Mouse (Mus musculus): ENCODE results near the gene Abraxas2.

Abraxas2 gene

DNA sequence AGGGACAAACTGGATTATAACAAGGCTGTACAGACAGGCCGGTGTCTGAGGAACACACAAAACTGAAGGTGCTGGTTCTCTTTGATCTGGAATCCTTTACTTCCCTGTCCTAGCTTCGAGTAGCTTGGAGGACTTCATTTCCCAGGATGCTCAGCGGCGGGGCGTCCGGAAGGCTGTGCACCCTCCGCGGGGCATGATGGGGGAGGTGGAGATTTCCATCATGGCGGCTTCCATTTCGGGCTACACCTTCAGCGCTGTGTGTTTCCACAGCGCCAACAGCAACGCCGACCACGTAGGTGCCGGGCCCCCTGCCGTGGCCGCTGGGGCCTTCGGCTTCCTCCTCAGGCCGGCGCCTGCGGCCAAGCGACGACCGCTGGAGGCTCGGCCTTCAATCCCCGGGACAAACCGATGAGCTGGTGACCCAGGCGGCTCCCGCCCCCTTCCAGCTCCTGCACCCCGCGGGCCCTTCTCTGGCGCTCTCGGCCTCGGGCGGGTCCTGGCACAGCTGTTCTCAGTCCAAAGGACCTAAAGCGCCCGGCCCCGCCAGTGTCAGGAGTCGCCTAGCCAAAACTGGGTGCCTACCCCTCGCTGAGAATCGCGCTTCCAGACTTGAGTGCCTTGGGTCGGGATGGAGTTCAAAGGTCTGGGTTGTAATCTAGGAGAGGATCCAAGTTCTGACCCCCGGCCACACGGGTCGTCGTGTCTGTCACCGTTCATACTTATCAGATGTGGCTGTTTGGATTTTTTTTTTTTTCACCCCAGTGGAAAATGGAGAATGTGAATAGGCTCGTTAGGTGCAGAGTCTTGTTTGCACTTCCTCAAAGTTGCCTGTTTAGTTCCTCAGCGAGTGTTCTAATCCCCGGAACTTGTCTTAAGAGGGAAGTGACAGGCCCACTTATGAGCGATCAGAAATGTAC is at the start of gene Abraxas2:
Abraxas2 (plus strand) TSS at position 184 of the 917 bp plus-strand sequence.
- DNase-seq, result peak; percentile 89

DNA sequence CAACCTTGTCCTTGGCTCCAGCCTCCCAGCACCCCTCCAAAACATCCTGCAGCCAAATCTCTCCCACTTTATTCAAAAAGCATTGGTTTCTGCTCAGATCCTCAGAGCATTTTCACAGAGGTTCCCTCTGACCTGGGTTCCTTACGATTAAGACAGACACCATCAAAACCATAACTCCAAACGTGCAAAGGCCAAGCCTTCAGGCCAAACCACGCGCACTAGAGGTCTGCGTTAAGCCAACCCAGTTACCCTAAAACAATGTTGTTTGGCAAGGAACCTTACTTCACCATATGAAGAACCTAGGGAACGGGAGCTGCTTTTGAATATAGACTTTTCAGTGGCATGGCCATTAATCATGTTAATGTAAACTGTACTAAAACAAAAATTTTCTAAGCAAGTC is 49.3 kb upstream of the Abraxas2 start:
- DNase-seq, result no peak

DNA sequence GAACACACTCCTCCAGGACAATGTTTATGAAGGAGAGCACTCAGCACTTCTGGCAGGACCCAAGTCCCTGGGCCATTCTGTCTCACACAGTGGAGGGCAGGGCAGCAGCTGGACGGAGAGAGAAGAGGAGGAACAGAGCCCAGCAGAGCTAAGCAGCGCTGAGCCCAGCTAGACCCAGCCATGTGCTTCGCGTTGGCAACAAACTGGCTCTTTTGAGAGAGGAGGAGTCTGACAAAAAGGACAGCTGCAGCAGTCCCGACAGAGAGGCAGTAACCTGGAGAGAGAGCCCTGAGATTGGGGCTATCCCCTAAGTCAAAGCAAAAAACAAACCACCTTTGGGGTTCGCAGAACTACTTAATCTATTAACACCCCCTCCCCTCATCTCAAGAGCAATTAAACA is 48.7 kb upstream of the Abraxas2 start:
- DNase-seq, result peak; percentile 46

DNA sequence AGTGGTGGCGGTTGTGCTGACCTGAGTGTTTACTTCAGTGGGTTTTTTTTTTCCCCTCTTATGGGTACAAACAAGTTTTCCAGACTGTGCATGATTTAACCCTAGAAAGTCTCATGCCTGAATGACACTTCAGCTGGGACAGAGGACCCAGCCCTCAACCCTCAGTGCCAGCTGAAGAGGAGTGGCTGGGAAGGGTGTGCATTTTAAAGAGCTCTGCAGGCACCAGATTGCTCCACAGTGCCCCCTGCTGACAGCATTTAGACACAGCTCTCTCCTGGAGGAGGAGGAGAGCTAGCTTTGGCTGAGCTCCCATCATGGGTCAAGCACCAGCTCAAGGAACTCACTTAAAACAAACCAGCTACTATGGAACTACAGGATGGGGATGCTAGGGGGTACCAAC is 48.1 kb upstream of the Abraxas2 start:
- DNase-seq, result peak; percentile 92

DNA sequence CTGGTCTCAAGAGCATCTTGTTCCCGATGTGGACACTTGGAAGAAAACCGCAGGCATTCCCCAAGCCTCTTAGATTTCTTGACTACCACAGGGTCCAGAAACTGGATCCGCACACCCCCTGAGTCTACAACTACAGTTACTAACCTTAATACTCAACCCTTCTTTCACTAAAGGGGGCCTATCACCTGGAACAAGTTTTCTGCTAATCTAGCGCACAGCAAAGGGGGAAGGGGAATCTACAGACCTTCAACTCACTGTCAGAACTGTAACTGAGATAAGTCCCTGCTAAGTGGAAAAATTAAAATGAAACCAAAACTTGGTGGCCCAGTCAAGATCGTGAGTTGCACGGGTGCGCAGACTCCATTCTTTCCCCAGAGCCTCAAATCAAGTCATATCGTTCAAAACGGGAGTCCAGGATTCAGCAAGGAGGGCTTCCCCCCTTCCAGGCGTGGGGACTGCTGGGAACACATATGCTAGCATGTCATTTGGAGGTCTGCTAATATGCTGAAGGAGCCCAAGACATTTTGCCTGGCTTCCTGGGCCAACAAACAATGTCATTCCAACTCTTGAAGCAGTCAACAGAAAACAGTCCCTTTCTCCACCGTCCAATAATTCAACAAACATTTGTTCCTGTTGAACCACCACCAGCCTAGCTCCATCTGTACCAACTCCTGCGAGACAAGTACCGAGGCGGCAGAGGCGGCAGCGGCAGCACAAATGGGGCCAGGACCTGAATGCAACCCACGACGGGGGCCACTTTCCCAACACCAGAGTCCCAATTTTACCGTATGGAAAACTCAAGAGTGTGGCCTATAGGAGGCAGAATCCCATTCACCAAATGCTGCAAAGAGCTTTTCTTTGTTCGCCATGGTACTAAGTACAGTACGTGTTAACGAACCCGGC is 47.1 kb upstream of the Abraxas2 start:
- no peak for DNase-seq

DNA sequence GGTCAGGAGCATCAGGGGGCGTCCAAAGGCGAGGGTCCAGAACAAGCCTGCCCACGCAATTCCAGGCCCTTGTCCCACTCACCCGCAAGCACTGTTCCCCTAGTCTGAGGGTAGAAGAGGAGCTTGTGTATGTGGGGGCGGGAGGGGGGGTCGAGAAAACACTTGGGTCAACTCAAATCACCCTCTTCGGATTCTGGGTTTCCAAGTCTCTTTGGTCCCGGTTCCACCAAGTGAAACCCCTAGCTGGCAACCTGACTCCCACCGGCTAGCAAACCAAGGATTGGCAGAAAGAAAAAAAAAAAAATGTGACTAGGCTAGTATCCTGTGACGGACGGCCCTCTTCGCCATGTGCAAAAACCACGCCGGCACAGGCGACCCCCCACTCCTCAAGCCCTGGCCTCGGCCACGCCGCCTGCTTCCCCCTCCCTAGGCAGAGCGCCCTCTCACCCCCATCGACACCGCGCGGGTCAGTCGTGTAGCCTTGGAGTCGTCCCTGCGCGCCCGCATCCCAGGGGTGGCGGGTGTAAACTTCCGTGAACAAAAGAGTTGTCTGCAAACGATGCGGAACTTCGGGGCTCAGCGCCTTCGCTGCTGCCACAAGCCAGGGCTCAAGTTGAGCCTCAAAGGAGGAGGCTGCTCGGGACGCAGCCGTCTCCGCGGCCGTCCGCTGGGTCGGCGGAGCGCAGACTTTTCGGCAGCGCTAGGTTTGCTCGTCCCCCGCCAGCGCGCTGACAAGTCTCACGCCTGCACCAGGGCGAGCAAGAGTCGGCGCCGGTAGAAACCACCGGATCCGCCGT is 46.2 kb upstream of the Abraxas2 start:
- peak; percentile 46 for DNase-seq

DNA sequence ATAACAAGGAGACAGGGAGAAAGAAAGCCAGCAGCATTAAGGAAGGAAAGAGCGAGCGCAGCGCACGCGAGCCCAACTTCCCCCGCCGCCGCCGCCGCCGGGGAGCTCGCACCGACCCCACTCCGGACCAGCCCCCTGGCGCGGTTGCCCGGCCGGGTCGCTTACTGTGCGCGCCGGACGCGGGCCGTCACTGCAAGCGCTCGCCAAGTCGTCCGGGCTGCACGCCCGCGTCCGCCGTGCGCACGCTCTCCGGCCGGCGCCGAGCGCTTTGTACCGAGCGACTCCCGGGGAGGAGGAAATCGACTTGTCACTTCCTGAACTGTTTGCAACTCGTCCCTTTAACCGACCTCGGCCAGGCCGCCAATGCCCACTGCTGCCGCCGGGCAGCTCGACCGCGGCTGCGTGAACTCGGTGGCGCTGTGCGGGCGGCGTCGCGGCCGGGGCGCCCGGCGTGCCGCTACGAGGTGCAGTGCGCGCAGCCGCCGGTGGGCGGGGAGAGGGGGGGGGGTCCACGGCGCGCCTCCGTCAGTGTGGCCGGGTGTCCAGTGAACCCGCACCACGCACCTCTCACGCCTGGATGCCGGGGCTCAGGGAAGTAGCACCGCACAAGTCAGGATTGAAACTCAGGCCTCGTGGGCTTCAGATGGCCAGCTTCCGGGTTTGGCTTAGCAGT is 45.5 kb upstream of the Abraxas2 start, which contains the start of gene Fam53b:
Fam53b (minus strand) TSS at position 471 of the 673 bp plus-strand sequence.
- peak; percentile 64 for DNase-seq

DNA sequence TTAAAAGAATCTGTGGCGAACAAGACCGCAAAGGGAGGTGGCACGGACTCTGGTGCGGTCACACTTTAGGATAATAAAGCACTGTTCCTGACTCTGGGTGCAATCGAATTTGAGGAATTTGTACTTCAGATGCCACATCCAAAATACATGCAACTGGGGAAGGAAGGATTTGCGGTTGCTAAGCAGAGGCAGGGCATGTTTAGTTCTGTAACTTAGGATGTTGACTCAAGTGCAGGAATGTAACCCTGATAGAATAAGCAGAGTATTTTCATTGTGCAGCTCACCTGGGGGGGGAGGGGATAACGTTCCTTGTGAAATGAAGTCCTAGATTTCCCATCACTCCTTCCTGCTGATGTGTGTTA is 45.0 kb upstream of the Abraxas2 start:
- no peak for DNase-seq

DNA sequence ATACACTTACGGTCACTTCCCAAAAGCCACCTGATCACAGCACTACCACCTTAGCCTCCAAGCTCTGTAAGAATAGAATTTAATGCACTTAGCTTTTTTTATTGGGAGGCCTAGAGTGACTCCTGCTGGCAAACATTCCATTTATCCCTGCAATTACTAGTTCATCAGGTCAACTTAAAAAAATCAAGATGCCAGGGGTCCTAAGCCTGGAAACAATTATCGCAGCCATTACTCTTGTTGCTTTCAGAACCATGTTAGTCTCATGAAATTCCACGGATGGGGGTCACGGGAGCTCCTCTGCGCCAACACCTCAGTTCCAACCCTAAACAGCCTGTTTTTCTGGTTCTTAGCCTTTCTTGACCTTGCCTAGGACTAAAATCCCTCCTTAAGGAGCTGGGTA is 43.9 kb upstream of the Abraxas2 start:
- DNase-seq, result no peak

DNA sequence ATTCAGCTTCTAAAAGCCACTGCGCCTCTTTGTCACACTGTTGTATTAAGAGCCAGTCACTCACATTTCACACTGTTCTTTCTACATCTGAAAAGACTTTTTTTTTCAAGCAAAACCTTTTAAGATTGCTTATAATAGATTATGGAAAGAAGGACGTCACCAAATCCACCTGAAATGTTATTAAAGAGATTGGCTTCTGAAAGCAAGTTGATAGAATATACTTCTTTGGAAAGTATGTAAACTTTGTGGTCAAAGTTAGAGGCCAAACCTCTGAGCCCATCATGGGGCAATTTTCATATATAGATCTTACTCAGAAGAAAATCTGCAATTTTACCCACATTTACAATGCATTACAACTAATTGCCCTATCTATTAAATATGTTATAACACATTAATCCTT is 42.5 kb upstream of the Abraxas2 start:
- DNase-seq, result no peak

DNA sequence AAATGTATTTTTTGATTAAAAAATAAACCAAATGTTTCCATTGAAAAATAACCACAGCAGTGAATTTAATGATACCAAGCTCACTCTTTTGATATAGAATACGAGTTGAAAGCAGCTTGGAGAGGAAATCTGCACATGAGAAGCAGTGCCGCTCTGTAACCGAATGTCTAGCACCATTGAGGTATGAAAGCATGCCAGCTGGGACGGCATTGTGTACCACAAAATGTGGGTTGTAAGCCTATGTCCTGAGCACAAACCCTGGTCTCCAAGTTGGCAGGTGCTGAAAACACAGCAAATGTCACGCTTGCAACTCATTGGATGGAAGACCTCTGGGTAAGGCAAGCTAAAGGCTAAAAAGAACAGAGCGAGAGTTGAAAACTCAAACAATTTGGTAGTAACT is 42.0 kb upstream of the Abraxas2 start:
- no peak for DNase-seq

DNA sequence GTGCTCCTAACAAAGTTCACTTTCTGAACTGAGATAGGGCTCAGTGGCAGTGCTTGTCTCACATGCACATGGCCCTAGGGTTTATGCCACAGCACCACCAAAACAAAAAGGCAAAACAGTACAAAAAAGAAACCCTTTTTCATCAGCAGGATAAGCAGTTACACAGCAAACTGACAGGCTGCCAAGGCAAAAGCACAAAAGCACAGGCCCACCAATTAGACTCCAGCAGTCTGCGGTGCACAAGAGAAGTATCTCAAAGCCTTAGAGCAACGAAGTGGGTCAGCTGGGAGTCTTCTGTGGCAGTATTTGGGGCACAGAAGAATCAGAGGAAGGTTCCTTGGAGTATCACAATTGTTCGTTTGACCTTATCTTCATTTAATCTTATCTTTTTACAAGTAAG is 38.3 kb upstream of the Abraxas2 start:
- DNase-seq, result no peak

DNA sequence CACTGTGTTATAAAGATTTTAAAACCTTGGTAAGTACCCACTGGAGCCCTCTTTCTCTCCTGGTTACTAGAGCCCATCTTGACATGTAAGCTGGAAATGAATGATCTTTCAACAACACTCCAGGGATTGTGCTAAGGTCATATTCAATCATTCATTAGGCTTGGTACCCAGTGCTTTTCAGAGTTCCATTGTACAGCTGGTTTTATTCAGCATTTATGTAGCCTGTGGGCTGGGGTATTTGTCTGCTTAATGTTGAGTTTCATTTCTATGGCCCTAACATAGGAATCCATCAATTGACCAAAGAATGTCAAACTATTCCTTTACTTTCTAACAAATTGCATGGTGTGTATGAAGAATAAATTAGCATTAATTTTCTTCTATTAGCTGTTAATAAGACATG is 35.2 kb upstream of the Abraxas2 start:
- DNase-seq, result no peak

DNA sequence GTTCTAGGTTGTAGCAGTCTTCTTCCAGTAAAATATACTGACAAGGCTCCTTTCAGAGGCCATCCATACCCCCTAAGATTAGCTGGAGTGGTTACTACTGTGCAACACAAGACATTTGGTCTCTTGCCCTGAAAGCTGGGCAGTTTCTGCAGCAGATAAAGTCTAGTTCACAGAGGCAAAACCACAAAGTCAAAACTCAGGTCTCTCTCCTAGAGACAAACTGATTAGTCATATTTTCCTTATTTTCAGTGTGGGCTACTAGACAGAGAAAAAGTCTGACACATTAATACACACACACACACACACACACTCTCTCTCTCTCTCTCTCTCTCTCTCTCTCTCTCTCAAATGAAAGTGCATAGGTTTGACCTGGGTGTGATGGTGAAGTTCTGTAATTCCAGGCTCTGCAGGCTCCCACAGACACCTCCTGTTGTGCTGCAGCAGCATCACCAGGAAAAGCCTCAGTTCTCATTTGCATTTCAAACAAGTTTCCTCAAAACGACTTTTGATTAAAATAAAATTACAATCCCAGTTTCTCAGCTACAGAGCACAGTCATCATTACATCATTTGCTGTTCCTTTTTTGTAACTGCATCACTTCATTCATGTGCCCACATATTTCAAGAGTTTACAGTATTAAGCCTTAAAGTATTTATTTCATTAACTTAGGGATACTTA is 34.5 kb upstream of the Abraxas2 start:
- DNase-seq, result no peak

DNA sequence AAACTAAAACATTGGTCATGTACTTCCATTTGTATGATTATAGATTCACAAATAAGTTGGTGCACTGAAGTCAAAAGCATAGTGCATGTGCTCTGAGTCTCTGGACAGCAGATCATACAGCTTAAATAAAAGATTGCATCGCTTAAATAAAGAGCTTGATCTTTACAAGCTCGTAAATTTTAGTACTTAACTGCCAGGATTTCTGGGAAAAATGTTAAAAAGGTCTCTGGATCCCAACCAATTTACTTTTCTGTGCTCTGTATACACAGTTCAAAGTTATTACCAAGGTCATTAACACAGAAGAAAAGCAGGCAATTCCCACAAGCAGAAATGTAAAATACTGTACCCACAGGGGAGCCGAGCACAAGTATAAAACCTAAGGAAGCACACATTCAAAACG is 28.1 kb upstream of the Abraxas2 start:
- no peak for DNase-seq

DNA sequence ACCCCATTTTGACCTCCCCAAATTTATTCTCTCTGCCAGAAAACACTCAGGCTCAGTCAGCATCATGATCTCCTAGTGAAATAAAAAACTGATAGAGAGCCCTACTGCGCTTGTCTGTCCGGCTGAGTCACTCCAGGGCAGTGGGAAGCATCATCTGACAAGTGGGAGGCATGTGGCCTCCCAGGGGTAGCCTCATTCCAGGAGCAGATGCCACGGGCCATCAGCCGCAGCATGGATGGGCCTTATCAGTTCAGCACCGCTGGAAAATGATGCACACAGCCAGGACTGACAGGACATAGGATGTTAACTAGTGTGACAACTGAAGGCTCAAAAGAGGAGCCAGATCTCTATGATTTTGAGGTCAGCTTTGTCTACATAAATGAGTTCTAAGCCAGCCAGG is 17.7 kb upstream of the Abraxas2 start:
- DNase-seq, result no peak

DNA sequence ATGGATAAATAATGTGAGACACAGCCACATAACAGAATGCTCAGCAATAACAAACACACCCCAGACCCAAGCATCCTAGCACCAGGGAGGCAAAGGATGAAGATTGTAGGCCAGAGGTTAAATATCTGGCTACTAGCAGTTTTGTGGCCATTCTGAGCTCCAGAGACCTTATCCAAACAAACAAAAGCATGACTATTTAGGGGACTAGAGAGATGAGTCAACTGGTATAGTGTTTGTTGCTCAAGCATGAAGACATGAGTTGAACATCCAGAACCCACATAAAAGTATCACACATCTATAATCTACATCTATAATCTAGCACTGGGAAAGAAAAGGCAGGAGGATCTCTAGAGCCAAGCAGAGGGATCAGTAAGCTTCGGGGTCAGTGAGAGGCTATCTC is 16.6 kb upstream of the Abraxas2 start:
- DNase-seq, result no peak

DNA sequence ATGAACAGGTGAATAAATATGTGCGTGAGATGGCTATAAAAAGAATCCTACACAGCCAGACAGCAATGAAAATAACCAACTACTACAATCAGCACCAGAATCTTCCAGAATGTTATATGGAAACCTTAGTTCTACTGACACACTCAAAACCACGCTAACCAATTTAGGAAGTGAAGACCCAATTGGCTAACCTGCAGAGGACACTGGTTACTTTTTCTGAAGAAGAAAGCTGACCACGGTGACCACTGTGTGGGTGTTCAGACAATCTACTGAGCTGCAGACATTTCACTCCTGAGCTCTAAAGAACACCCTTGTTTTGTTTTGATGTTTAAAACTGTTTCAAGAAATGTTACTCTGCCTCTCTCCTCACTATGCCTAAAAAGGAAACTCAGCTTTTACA is 15.9 kb upstream of the Abraxas2 start:
- no peak for DNase-seq

DNA sequence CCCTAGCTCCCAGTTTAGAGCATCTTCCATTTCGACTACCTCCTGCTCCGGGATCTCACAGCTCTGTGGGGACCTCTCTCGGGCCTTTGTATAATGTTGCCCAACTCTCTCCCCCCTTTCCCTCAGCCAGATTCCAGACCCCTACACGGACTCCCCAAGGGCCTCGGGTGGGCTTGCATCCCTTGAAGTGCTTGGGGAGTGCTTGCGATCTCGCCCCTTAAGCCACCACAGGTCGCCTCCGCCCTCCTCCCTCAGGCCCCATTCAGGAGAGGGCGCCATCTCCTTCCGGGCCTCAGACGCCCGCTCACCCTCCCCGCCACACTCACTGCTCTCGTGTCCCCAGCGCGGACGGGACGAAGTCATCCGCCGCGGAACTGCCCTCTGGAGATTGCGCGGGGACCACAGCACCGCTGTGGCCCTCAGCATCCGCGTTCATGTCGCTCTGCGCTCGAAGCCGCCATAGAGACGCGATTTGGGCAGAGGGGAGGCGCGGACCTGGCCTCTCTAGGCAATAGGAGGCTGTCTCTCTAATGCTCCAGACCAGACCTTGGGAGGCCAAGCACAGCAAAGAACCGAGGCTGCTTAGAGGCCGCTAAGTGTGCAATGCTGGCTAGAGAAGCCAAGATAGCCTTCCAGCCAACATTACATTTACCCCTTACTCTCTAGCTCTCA is 6.7 kb upstream of the Abraxas2 start, which contains the start of gene Eef1akmt2:
Eef1akmt2 (minus strand) TSS at position 501 of the 672 bp plus-strand sequence.
- peak; percentile 76 for DNase-seq

DNA sequence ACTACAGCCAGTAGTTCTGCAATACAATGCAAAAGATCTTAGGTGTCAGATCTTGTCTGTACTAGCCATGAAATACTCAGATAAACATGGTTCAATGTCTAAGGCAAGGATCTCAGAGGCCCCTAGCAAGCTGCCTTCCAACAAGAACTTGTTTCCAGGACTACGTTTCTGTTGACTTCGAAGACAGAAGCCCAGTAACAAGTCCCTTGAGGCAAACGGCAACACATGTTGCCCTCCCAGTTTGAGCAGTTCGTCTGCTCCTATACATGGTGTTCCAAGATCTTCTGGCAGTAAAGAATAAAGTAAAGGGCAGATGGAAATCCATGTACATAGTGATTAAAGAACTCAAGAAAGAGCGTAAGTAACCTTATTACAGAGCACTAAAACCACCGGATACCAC is 5.7 kb upstream of the Abraxas2 start:
- no peak for DNase-seq

DNA sequence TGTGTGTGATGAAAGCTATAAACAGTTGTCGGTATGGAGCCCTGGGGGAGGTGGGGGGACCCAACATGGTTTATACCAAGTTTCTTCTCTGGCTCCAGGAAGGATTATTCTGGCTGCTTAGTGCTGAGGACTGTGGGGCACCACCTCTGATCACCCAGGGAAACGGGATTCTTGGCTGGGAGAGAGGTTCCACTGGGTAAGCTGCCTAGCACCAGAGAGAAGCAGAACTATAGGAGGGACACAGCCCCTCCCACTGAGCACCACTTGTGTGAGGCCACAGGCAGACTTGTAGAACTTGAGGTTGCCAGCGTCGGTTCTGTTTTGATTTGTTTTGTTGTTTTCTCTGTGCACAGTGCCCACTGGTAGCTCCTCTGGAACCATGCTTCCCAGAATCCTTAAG is 5.1 kb upstream of the Abraxas2 start:
- DNase-seq, result no peak

All from right cerebral cortex, postnatal 14 days (tissue).